Mouse (Mus musculus) midbrain, embryonic 14.5 days (tissue): ENCODE data around the gene Grem1. TPM values are rescaled to one million over a fixed set of nuclear protein-coding genes. Genes with fewer than 3 reads are reported as not detected.
A peak's percentile ranks its signal among the peaks of the same experiment; 100 is the strongest.

Source experiments
- ATAC-seq: fragments of 200-750 bp; cut with Nextera tagmentation; 2 replicates; pipeline ENCODE4 v1.8.0; 2017; ENCODE audit warnings: moderate number of reproducible peaks, moderate library complexity; ENCODE audit not compliant: low FRiP score, low TSS enrichment
- DNase-seq: peaks from one replicate; pipeline ENCODE4 v3.0.0-alpha.2; 2015
- H3K27ac ChIP-seq: fragments of 300-500 bp; sonication (generic); replicated peaks from 2 replicates; pipeline ENCODE4 v1.5.1; 2014; ENCODE audit warnings: mild to moderate bottlenecking, low read depth, low read length, moderate library complexity
- H3K27me3 ChIP-seq: fragments of 300-500 bp; sonication (generic); 2 replicates; pipeline ENCODE4 v1.6.1; 2014; ENCODE audit warnings: low read length, control low read depth, mixed read lengths; ENCODE audit not compliant: control insufficient read depth, insufficient read depth
- H3K36me3 ChIP-seq: fragments of 300-500 bp; sonication (generic); 2 replicates; pipeline ENCODE4 v1.6.1; 2014; ENCODE audit warnings: low read length, control low read depth; ENCODE audit not compliant: control insufficient read depth, insufficient read depth
- H3K4me1 ChIP-seq: fragments of 300-500 bp; sonication (generic); 2 replicates; pipeline ENCODE4 v1.6.1; 2014; ENCODE audit warnings: mild to moderate bottlenecking, antibody characterized with exemption, low read length, control low read depth; ENCODE audit not compliant: control insufficient read depth, insufficient read depth
- H3K4me2 ChIP-seq: fragments of 300-500 bp; sonication (generic); 2 replicates; pipeline ENCODE4 v1.6.1; 2014; ENCODE audit warnings: mild to moderate bottlenecking, low read length, moderate library complexity
- H3K4me3 ChIP-seq: fragments of 300-500 bp; sonication (generic); replicated peaks from 2 replicates; pipeline ENCODE4 v1.5.1; 2014; ENCODE audit warnings: low read depth, low read length
- H3K9ac ChIP-seq: fragments of 300-500 bp; sonication (generic); replicated peaks from 2 replicates; pipeline ENCODE4 v1.6.1; 2014; ENCODE audit warnings: mild to moderate bottlenecking, low read length, moderate library complexity
- H3K9me3 ChIP-seq: fragments of 300-500 bp; sonication (generic); 2 replicates; pipeline ENCODE4 v1.6.1; 2016; ENCODE audit warnings: low read length, control low read depth, mixed read lengths; ENCODE audit not compliant: control insufficient read depth
- WGBS: fragments of 180-500 bp; shearing (Covaris S2); extraction: QIAGEN DNeasy Blood & Tissue Kit; methylation state at CpG from one replicate; pipeline ENCODE4 v1.1.7; 2014; 5-methylcytosine and 5-hydroxymethylcytosine counted together
- polyA plus RNA-seq: library from polyadenylated mRNA; unstranded; fragments of >200 nt; fragmentation: Nextera tagmentation; extraction: Ambion mirVana; gene quantifications from 2 replicates; pipeline ENCODE4 v1.2.1, GENCODE M21; 2014

Gene Grem1
- 1.5 and 1.8 TPM in 2 replicates for polyA plus RNA-seq

- WGBS = under 1% methylated on average over 64 of the region's 64 CpGs
- Histone ChIP-seq H3K27me3 (peaks cover 30% of the 10 kb centered on the region), H3K9me3 (no peaks in the 10 kb centered on the region), H3K27ac (peak within 1 kb of the TSS; percentile 32; the same call in 1 of the 2 replicates), H3K9ac (peak within 1 kb of the TSS; percentile 65), H3K4me2 (peak within 1 kb of the TSS; percentile 93), H3K36me3 (no peaks in the 10 kb centered on the region), H3K4me3 (peak within 1 kb of the TSS; percentile 57), H3K4me1 (peaks cover 14% of the 10 kb centered on the region)
- peak; percentile 73 for ATAC-seq
- DNase-seq = peak; percentile 71
Observed at GRCm38 (mm10) chr2:113758311-113759161, at the start of gene Grem1. TSS of gene Grem1 (minus strand) at chr2:113758646.

- no peak overlapping the region for H3K27ac ChIP-seq
- WGBS = 30% methylated on average over 9 of the region's 9 CpGs
- ATAC-seq = no peak
Observed at GRCm38 (mm10) chr2:113807640-113808039, 49.2 kb upstream of the Grem1 start.

GRCm38 (mm10) chr2:113806851-113807577, 48.6 kb upstream of the Grem1 start:
- 62% methylated on average over 10 of the region's 10 CpGs for WGBS

More at GRCm38 (mm10) chr2:113807640-113808039, 49.2 kb upstream of the Grem1 start:
- H3K36me3 ChIP-seq = peaks cover 2% of the 10 kb centered on the region; the same call in 1 of the 2 replicates
- no peaks in the 10 kb centered on the region for H3K9me3 ChIP-seq
- H3K4me1 ChIP-seq = no peaks in the 10 kb centered on the region
- H3K27me3 ChIP-seq = no peaks in the 10 kb centered on the region
- H3K4me2 ChIP-seq = no peak overlapping the region
- no peak overlapping the region for H3K9ac ChIP-seq
- H3K4me3 ChIP-seq = no peak overlapping the region
- DNase-seq = peak; percentile 70

GRCm38 (mm10) chr2:113805765-113806164, 47.3 kb upstream of the Grem1 start:
- DNase-seq (no peak), ATAC-seq (no peak)
- Histone ChIP-seq H3K9ac (no peak overlapping the region), H3K9me3 (no peaks in the 10 kb centered on the region), H3K4me3 (no peak overlapping the region), H3K27ac (no peak overlapping the region), H3K4me1 (no peaks in the 10 kb centered on the region), H3K36me3 (peaks cover 2% of the 10 kb centered on the region; the same call in 1 of the 2 replicates), H3K4me2 (no peak overlapping the region), H3K27me3 (no peaks in the 10 kb centered on the region)
- 92% methylated on average over 4 of the region's 4 CpGs for WGBS

More at GRCm38 (mm10) chr2:113806851-113807577, 48.6 kb upstream of the Grem1 start:
- no peaks in the 10 kb centered on the region for H3K27me3 ChIP-seq
- H3K9me3 ChIP-seq = no peaks in the 10 kb centered on the region
- no peaks in the 10 kb centered on the region for H3K4me1 ChIP-seq
- DNase-seq (no peak), ATAC-seq (no peak)
- H3K9ac ChIP-seq = no peak overlapping the region
- no peak overlapping the region for H3K4me2 ChIP-seq
- H3K27ac ChIP-seq = no peak overlapping the region
- peaks cover 2% of the 10 kb centered on the region; the same call in 1 of the 2 replicates for H3K36me3 ChIP-seq
- no peak overlapping the region for H3K4me3 ChIP-seq

- no peak overlapping the region for H3K4me2 ChIP-seq
- H3K4me3 ChIP-seq = no peak overlapping the region
- H3K36me3 ChIP-seq = peaks cover 2% of the 10 kb centered on the region; the same call in 1 of the 2 replicates
- 38% methylated on average over 1 of the region's 1 CpGs for WGBS
- H3K9ac ChIP-seq = no peak overlapping the region
- no peaks in the 10 kb centered on the region for H3K27me3 ChIP-seq
- DNase-seq = no peak
- H3K9me3 ChIP-seq = no peaks in the 10 kb centered on the region
- no peaks in the 10 kb centered on the region for H3K4me1 ChIP-seq
- ATAC-seq = no peak
- no peak overlapping the region for H3K27ac ChIP-seq
Observed at GRCm38 (mm10) chr2:113803753-113804152, 45.3 kb upstream of the Grem1 start.

GRCm38 (mm10) chr2:113800846-113801245, 42.4 kb upstream of the Grem1 start:
- H3K4me2 ChIP-seq = no peak overlapping the region
- no peak overlapping the region for H3K4me3 ChIP-seq
- no peak overlapping the region for H3K9ac ChIP-seq
- ATAC-seq (no peak), DNase-seq (no peak)
- H3K27me3 ChIP-seq = no peaks in the 10 kb centered on the region
- no peak overlapping the region for H3K27ac ChIP-seq
- H3K9me3 ChIP-seq = no peaks in the 10 kb centered on the region
- H3K36me3 ChIP-seq = 0 out of 2 replicates have a peak, but pooled peaks cover 2% of the 10 kb centered on the region
- H3K4me1 ChIP-seq = no peaks in the 10 kb centered on the region
- 88% methylated on average over 5 of the region's 5 CpGs for WGBS

GRCm38 (mm10) chr2:113798605-113799004, 40.2 kb upstream of the Grem1 start:
- Histone ChIP-seq H3K4me3 (no peak overlapping the region), H3K27me3 (no peaks in the 10 kb centered on the region), H3K27ac (no peak overlapping the region), H3K4me1 (no peaks in the 10 kb centered on the region), H3K36me3 (no peaks in the 10 kb centered on the region), H3K4me2 (no peak overlapping the region), H3K9ac (no peak overlapping the region), H3K9me3 (no peaks in the 10 kb centered on the region)
- ATAC-seq = no peak
- no peak for DNase-seq
- WGBS = 93% methylated on average over 13 of the region's 13 CpGs

GRCm38 (mm10) chr2:113795186-113795585, 36.7 kb upstream of the Grem1 start:
- DNase-seq (no peak), ATAC-seq (no peak)
- H3K36me3 ChIP-seq = peaks cover 12% of the 10 kb centered on the region
- no peak overlapping the region for H3K4me2 ChIP-seq
- WGBS = 80% methylated on average over 4 of the region's 4 CpGs
- no peak overlapping the region for H3K4me3 ChIP-seq
- no peaks in the 10 kb centered on the region for H3K9me3 ChIP-seq
- no peaks in the 10 kb centered on the region for H3K4me1 ChIP-seq
- H3K27ac ChIP-seq = no peak overlapping the region
- no peaks in the 10 kb centered on the region for H3K27me3 ChIP-seq
- H3K9ac ChIP-seq = no peak overlapping the region
